ENCODE assay signal across 5 mouse cellular contexts in genomic region chr19:38420751-38421295, GRCm38 (mm10).
"Had no signal": no experiment of that assay in that cellular context is flagged by ENCODE, and none has a peak within 500 bp of the region (broad histone marks: within the 10 kb centered on the region; RNA-seq: fewer than 3 reads in every experiment).

No protein-coding gene starts in this region.

- DNase-seq: kidney, adult 11 months; left cerebral cortex, postnatal 4 days; lung, adult 18-20 months; right cerebral cortex, postnatal 25 days; thymus, adult 18-20 months had no signal
